Mouse (Mus musculus): ENCODE measurements around the gene Kcnk5. TPM values are rescaled to one million over a fixed set of nuclear protein-coding genes. Genes with fewer than 3 reads are reported as not detected.

Kcnk5 gene
- polyA plus RNA-seq, 1 experiment from 2014 or later, result 12.0 TPM

GRCm38 (mm10) chr14:20224576-20225218 is 43.1 kb upstream of the Kcnk5 start:
- DNase-seq (ENCODE audit: low spot score) (no peak), ATAC-seq (replicated peaks; ENCODE audit: low FRiP score, low read depth) (no peak)
- WGBS, result 58% methylated on average over 10 of the region's 10 CpGs

GRCm38 (mm10) chr14:20224163-20224562 is 42.6 kb upstream of the Kcnk5 start:
- H3K27ac ChIP-seq, result no peak overlapping the region; the same call in 1 of the 2 replicates
- TF ChIP-seq CTCF (IDR thresholded peaks at IDR 0.05; ENCODE audit: low read depth), result no peak
- H3K27me3 ChIP-seq (ENCODE audit: insufficient read depth, low read length), result no peaks in the 10 kb centered on the region
- no peak overlapping the region for H3K9ac ChIP-seq (ENCODE audit: low read depth, low read length)
- H3K36me3 ChIP-seq (ENCODE audit: insufficient read depth, low read length), result no peaks in the 10 kb centered on the region
- DNase-seq (ENCODE audit: low spot score) (no peak), ATAC-seq (replicated peaks; ENCODE audit: low FRiP score, low read depth) (no peak)
- H3K9me3 ChIP-seq (replicated peaks; ENCODE audit: low read length), result no peaks in the 10 kb centered on the region
- 44% methylated on average over 4 of the region's 4 CpGs for WGBS
- H3K4me2 ChIP-seq (ENCODE audit: low read length), result no peak overlapping the region
- H3K4me3 ChIP-seq (replicated peaks; ENCODE audit: low read depth, low read length), result no peak overlapping the region
- 0 out of 2 replicates have a peak, but pooled peaks cover 4% of the 10 kb centered on the region for H3K4me1 ChIP-seq (replicated peaks; ENCODE audit: insufficient read depth, low read length)

More at GRCm38 (mm10) chr14:20224576-20225218, 43.1 kb upstream of the Kcnk5 start:
- Histone ChIP-seq H3K9ac (ENCODE audit: low read depth, low read length) (no peak overlapping the region), H3K27ac (no peak overlapping the region), H3K4me1 (replicated peaks; ENCODE audit: insufficient read depth, low read length) (peaks cover 5% of the 10 kb centered on the region), H3K4me2 (ENCODE audit: low read length) (no peak overlapping the region), H3K36me3 (ENCODE audit: insufficient read depth, low read length) (no peaks in the 10 kb centered on the region), H3K27me3 (ENCODE audit: insufficient read depth, low read length) (no peaks in the 10 kb centered on the region), H3K4me3 (replicated peaks; ENCODE audit: low read depth, low read length) (no peak overlapping the region), H3K9me3 (replicated peaks; ENCODE audit: low read length) (no peaks in the 10 kb centered on the region)
- TF ChIP-seq CTCF (IDR thresholded peaks at IDR 0.05; ENCODE audit: low read depth), result no peak

- H3K27ac ChIP-seq, result no peak overlapping the region
- no peak for ATAC-seq (replicated peaks; ENCODE audit: low FRiP score, low read depth)
Observed at GRCm38 (mm10) chr14:20223253-20223652, 41.6 kb upstream of the Kcnk5 start.

GRCm38 (mm10) chr14:20221083-20221482 is 39.5 kb upstream of the Kcnk5 start:
- no peak overlapping the region for H3K4me3 ChIP-seq (replicated peaks; ENCODE audit: low read depth, low read length)
- 65% methylated on average over 7 of the region's 7 CpGs for WGBS
- H3K4me2 ChIP-seq (ENCODE audit: low read length), result no peak overlapping the region
- H3K36me3 ChIP-seq (ENCODE audit: insufficient read depth, low read length), result no peaks in the 10 kb centered on the region
- TF ChIP-seq CTCF (IDR thresholded peaks at IDR 0.05; ENCODE audit: low read depth), result no peak
- no peaks in the 10 kb centered on the region for H3K9me3 ChIP-seq (replicated peaks; ENCODE audit: low read length)
- no peaks in the 10 kb centered on the region for H3K4me1 ChIP-seq (replicated peaks; ENCODE audit: insufficient read depth, low read length)
- H3K27me3 ChIP-seq (ENCODE audit: insufficient read depth, low read length), result no peaks in the 10 kb centered on the region
- H3K9ac ChIP-seq (ENCODE audit: low read depth, low read length), result no peak overlapping the region
- no peak overlapping the region for H3K27ac ChIP-seq
- DNase-seq (ENCODE audit: low spot score) (no peak), ATAC-seq (replicated peaks; ENCODE audit: low FRiP score, low read depth) (no peak)

More at GRCm38 (mm10) chr14:20223253-20223652, 41.6 kb upstream of the Kcnk5 start:
- H3K27me3 ChIP-seq (ENCODE audit: insufficient read depth, low read length), result no peaks in the 10 kb centered on the region
- H3K9me3 ChIP-seq (replicated peaks; ENCODE audit: low read length), result no peaks in the 10 kb centered on the region
- no peak overlapping the region for H3K4me2 ChIP-seq (ENCODE audit: low read length)
- H3K4me1 ChIP-seq (replicated peaks; ENCODE audit: insufficient read depth, low read length), result no peaks in the 10 kb centered on the region
- 76% methylated on average over 5 of the region's 5 CpGs for WGBS
- no peak overlapping the region for H3K9ac ChIP-seq (ENCODE audit: low read depth, low read length)
- no peak for TF ChIP-seq CTCF (IDR thresholded peaks at IDR 0.05; ENCODE audit: low read depth)
- no peaks in the 10 kb centered on the region for H3K36me3 ChIP-seq (ENCODE audit: insufficient read depth, low read length)
- no peak overlapping the region for H3K4me3 ChIP-seq (replicated peaks; ENCODE audit: low read depth, low read length)
- DNase-seq (ENCODE audit: low spot score), result no peak

- Histone ChIP-seq H3K27ac (no peak overlapping the region), H3K36me3 (ENCODE audit: insufficient read depth, low read length) (no peaks in the 10 kb centered on the region), H3K4me1 (replicated peaks; ENCODE audit: insufficient read depth, low read length) (no peaks in the 10 kb centered on the region), H3K9ac (ENCODE audit: low read depth, low read length) (no peak overlapping the region), H3K9me3 (replicated peaks; ENCODE audit: low read length) (no peaks in the 10 kb centered on the region), H3K4me2 (ENCODE audit: low read length) (no peak overlapping the region), H3K27me3 (ENCODE audit: insufficient read depth, low read length) (no peaks in the 10 kb centered on the region), H3K4me3 (replicated peaks; ENCODE audit: low read depth, low read length) (no peak overlapping the region)
- DNase-seq (ENCODE audit: low spot score), result peak; percentile 20
- no peak for TF ChIP-seq CTCF (IDR thresholded peaks at IDR 0.05; ENCODE audit: low read depth)
- peak; percentile 87 for ATAC-seq (replicated peaks; ENCODE audit: low FRiP score, low read depth)
- WGBS, result 52% methylated on average over 1 of the region's 1 CpGs
Observed at GRCm38 (mm10) chr14:20219849-20220248, 38.2 kb upstream of the Kcnk5 start.

- Histone ChIP-seq H3K9me3 (replicated peaks; ENCODE audit: low read length) (no peaks in the 10 kb centered on the region), H3K9ac (ENCODE audit: low read depth, low read length) (no peak overlapping the region), H3K4me2 (ENCODE audit: low read length) (no peak overlapping the region), H3K27ac (no peak overlapping the region), H3K36me3 (ENCODE audit: insufficient read depth, low read length) (no peaks in the 10 kb centered on the region), H3K27me3 (ENCODE audit: insufficient read depth, low read length) (no peaks in the 10 kb centered on the region), H3K4me1 (replicated peaks; ENCODE audit: insufficient read depth, low read length) (no peaks in the 10 kb centered on the region), H3K4me3 (replicated peaks; ENCODE audit: low read depth, low read length) (no peak overlapping the region)
- DNase-seq (ENCODE audit: low spot score), result no peak
- ATAC-seq (replicated peaks; ENCODE audit: low FRiP score, low read depth), result no peak
- no peak for TF ChIP-seq CTCF (IDR thresholded peaks at IDR 0.05; ENCODE audit: low read depth)
- 53% methylated on average over 3 of the region's 3 CpGs for WGBS
Observed at GRCm38 (mm10) chr14:20217299-20217864, 35.8 kb upstream of the Kcnk5 start.
